Mouse (Mus musculus) liver, adult 2 months (tissue): ENCODE results near the gene Kcnk10.

Source experiments
- CTCF ChIP-seq: fragments of 200-500 bp; IDR thresholded peaks from 2 replicates; pipeline ENCODE4 v1.5.1; 2011; ENCODE audit warnings: low read depth, low read length, control low read depth
- POLR2A ChIP-seq: fragments of 200-500 bp; IDR thresholded peaks from 2 replicates; pipeline ENCODE4 v1.6.1; 2011; ENCODE audit warnings: low read length, control low read depth; ENCODE audit not compliant: insufficient read depth; ENCODE audit errors: extremely low read depth

- TF ChIP-seq CTCF (no peak), POLR2A (no peak)
These were observed 13.7 kb downstream of the Kcnk10 start for GRCm38 (mm10) chr12:98564383-98564782.
